Mouse (Mus musculus) erythroid progenitor cell, adult 5-6 weeks (primary cell): Measurements from ENCODE around the gene Prdm10. TPM values are rescaled to one million over a fixed set of nuclear protein-coding genes. Genes with fewer than 3 reads are reported as not detected.

Experiments
- ATAC-seq: replicated peaks from 2 replicates; pipeline ENCODE4 v1.8.0; 2016; ENCODE audit warnings: moderate number of reproducible peaks, mild to moderate bottlenecking, moderate TSS enrichment, inconsistent platforms; ENCODE audit not compliant: poor library complexity, low FRiP score, severe bottlenecking
- total RNA-seq, 2 experiments: library from RNA; stranded (forward) in 1 of 2; stranded (reverse) in 1 of 2; fragments of 150-400 nt in 1 of 2; fragments of 186-747, 209-891 nt in 1 of 2; gene quantifications; 2 replicates each; pipeline versions ENCODE4 v1.2.3 to v1.2.4; 2015 to 2017; ENCODE audit warnings: low replicate concordance in 2 of 2

Gene Prdm10
- total RNA-seq, 2 experiments from 2014 or later = 25.6 to 30.8 TPM

- no peak for ATAC-seq
Measured at GRCm38 (mm10) chr9:31348458-31348857, 68.1 kb downstream of the Prdm10 start.

DNA sequence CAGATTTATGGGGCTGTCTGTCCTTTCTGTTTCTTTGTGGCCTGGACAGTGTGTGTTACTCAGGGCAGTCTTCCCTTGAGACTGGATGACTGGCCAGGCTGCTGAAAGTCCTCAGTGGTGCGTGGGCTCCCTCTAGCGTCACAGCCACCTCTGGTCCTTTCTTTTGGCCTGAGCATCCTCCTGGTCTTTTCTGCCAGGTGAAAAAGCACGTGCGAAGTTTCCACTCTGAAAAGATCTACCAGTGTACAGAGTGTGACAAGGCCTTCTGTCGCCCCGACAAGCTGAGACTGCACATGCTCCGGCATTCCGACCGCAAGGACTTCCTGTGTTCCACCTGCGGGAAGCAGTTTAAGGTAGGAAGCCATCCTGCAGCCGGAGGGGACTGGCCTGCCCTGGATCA lies 68.6 kb downstream of the Prdm10 start:
- ATAC-seq = peak; percentile 74

GRCm38 (mm10) chr9:31352716-31353115 lies 72.4 kb downstream of the Prdm10 start:
- ATAC-seq = no peak

GRCm38 (mm10) chr9:31353518-31353917 lies 73.2 kb downstream of the Prdm10 start:
- no peak for ATAC-seq

- ATAC-seq = no peak
Measured at GRCm38 (mm10) chr9:31354051-31354450, 73.7 kb downstream of the Prdm10 start.

DNA sequence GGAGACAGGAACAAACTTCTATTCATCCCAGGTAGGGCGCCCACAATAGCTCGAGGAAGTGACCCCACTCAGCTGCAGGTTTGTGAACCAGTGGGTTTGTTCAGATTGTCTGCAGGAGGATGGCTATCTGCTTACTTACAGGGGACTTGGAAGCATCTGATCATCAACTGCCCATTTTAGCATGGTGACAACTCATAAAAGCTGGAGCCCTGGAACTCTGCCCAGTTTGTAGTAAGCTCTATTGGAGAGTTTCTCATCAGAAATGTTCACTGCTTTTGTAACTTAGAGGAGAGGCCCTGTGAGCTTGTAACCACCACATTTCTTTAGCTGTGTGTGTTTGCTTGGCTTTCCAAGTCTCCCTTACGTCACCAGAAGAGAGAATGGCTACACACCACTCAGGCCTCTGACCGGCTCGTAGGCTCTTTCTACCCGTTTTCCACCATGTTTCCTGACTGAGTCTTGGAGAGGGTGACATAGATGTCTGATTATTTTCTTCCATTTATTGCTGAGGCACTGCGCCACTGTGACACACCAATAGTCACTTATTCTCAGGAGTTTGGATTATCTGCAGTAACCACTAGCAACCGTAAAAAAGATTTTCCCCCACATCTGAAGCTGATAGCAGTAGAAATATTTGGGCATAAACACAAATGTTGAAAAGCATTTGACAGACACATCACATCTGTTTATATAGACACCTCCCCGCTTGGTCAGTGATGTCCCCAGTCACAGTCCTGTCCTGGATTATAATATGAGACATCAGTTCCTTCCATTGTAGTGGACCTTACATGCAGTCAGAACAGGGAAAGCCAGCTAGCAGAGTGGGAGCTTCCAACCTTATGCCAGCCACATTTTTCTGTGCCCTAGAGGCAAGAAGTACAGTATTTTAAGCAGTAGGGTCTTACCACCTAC lies 83.6 kb downstream of the Prdm10 start:
- ATAC-seq = no peak

GRCm38 (mm10) chr9:31365086-31365485 lies 84.7 kb downstream of the Prdm10 start:
- ATAC-seq = no peak

GRCm38 (mm10) chr9:31371740-31372139 lies 91.4 kb downstream of the Prdm10 start:
- no peak for ATAC-seq

DNA sequence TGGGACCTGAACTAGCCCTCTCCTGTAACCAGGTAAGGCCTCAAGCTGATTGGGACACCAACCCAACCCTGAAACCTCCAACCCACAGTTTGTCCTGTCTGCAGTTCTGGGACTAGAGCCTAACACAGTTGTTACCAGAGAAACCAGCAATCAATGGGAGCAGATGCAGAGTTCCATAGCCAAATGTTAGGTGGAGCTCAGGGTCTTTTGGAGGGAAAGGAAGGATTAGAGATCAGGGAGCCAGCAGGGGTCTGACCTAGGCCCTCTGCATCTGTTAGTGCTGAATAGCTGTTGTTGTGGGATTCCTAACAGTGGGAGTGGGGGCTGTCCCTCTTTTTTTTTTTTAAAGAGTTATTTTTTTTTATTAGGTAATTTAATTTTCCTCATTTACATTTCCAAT lies 96.3 kb downstream of the Prdm10 start:
- no peak for ATAC-seq

GRCm38 (mm10) chr9:31384786-31385499 lies 104.6 kb downstream of the Prdm10 start:
- no peak for ATAC-seq

GRCm38 (mm10) chr9:31385500-31385869 lies 105.1 kb downstream of the Prdm10 start:
- ATAC-seq = peak; percentile 15

GRCm38 (mm10) chr9:31385947-31386354 lies 105.6 kb downstream of the Prdm10 start, which contains the start of gene Nfrkb:
Gene Nfrkb (plus strand): TSS chr9:31386192.
- peak; percentile 100 for ATAC-seq

DNA sequence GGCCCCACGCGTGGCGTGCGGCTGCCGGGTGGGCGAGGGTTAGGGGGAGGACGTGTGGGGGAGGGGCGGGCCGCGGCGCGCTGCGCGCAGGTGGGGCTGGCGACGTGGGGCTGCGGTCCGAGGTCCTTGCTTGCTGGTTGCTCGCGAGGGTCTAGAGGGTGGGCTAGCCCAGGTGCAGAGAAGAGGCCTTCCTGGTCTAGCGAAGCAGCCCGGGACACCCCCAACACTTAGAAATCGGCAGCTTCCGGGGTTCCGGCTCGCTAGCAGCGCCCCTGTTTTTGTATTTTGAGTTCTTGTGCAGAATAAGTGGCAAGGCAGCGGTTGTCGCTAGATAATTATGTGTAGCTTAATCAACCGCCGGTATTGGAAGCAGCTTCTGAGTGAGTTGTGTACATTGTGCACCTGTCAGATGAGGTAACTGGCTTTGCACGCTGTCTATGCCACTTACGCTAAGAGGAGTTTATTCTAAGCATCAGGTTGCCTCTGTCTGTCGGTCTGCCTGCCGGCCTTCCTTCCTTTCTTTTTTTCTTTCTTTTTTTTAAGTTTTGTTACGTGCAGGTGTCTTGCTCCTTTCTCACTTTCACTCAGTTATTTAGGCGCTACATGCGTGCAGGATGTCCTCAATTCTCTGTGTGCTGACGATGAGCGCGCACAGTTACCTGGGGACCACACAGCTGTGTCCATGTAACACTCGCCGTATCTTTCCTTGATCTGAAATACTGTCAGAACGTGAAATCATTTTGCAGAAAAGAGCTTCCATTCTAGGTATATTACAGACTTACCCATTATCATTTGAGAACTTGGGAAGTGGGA lies 106.2 kb downstream of the Prdm10 start:
- ATAC-seq = peak; percentile 47

DNA sequence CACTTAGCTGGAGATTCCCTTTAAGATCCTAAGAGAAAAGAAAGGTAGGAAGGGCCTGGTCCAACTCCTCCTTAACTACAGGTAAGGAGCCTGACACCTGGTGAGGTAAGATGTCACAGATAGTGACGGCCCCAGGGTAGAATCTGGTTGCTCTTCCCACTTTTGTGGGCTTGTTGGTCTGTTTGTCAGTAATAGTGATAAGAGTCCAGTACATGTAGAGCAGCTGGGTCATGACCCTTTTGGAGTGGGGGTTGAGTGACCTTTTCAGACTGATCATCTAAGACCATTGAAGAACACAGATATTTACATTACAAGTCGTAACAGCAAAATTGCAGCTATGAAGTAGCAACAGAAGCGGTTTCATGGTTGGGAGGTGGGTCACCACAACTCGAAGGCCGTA lies 106.9 kb downstream of the Prdm10 start:
- no peak for ATAC-seq

- peak; percentile 81 for ATAC-seq
Measured at GRCm38 (mm10) chr9:31400441-31400840, 120.1 kb downstream of the Prdm10 start.

DNA sequence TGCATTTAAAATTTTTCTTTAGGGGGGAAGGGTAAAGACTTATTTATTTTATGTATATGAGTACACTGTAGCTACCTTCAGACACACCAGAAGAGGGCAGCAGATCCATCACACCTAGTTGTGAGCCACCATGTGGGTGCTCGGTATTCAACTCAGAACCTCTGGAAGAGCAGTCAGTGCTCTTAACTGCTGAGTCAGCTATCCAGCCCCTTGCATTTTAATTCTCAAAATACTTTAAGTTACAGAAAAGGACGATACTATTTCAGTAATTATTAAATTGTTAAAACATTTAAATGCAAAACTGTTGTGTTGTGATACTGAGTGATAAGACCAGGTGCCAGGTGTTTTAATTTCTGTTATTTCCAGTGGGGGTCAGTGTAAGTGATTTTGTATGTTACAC lies 124.0 kb downstream of the Prdm10 start:
- ATAC-seq = no peak

- ATAC-seq = peak; percentile 69
Measured at GRCm38 (mm10) chr9:31405217-31405616, 124.9 kb downstream of the Prdm10 start.

GRCm38 (mm10) chr9:31412165-31412564 lies 131.8 kb downstream of the Prdm10 start:
- ATAC-seq = no peak

- ATAC-seq = no peak
Measured at GRCm38 (mm10) chr9:31418821-31419220, 138.5 kb downstream of the Prdm10 start.

GRCm38 (mm10) chr9:31422143-31422542 lies 141.8 kb downstream of the Prdm10 start:
- ATAC-seq = peak; percentile 94
